Mouse (Mus musculus) MEL (cell line): ENCODE data around the gene Herpud1. TPM values are rescaled to one million over a fixed set of nuclear protein-coding genes. Genes with fewer than 3 reads are reported as not detected.

Experiments used
- DNase-seq: peaks from one replicate; pipeline ENCODE4 v3.0.0; 2011; ENCODE audit warnings: low read depth, low spot score
- H3K27ac ChIP-seq: 2 replicates; pipeline ENCODE4 v1.5.1; 2012; ENCODE audit warnings: low read depth, mild to moderate bottlenecking, control low read depth, low read length, moderate library complexity; ENCODE audit not compliant: control insufficient read depth
- H3K27me3 ChIP-seq, 2 experiments: fragments of 150-350 bp in 1 of 2; sonication (generic) in 1 of 2; 2 replicates each; pipeline ENCODE4 v1.6.1; 2012; ENCODE audit warnings: low read length in 2 of 2, mild to moderate bottlenecking in 2 of 2, improper control_type of control experiment in 1 of 2, moderate library complexity in 1 of 2; ENCODE audit not compliant: insufficient read depth in 2 of 2, control insufficient read depth in 1 of 2
- H3K36me3 ChIP-seq, 2 experiments: 2 replicates each; pipeline ENCODE4 v1.6.1; 2012 to 2014; ENCODE audit warnings: low read length in 2 of 2, improper control_type of control experiment in 1 of 2, inconsistent platforms in 1 of 2, mild to moderate bottlenecking in 1 of 2; ENCODE audit not compliant: insufficient read depth in 2 of 2, control insufficient read depth in 1 of 2
- H3K4me1 ChIP-seq, 2 experiments: fragments of 150-350 bp in 1 of 2; sonication (generic) in 1 of 2; 2 replicates each; pipeline ENCODE4 v1.6.1; 2012; ENCODE audit warnings: low read length in 2 of 2, improper control_type of control experiment in 1 of 2, mild to moderate bottlenecking in 1 of 2; ENCODE audit not compliant: insufficient read depth in 2 of 2, control insufficient read depth in 1 of 2
- H3K4me3 ChIP-seq, 2 experiments: fragments of 150-350 bp in 1 of 2; sonication (generic) in 1 of 2; 2 replicates each; pipeline ENCODE4 v1.5.1; 2012; ENCODE audit warnings: low read depth in 2 of 2, low read length in 2 of 2, mild to moderate bottlenecking in 2 of 2, moderate library complexity in 2 of 2, control low read depth in 1 of 2, improper control_type of control experiment in 1 of 2; ENCODE audit not compliant: control insufficient read depth in 1 of 2, insufficient read depth in 1 of 2
- H3K79me2 ChIP-seq: 2 replicates; pipeline ENCODE4 v1.6.1; 2012; ENCODE audit warnings: mild to moderate bottlenecking, low read length, moderate library complexity; ENCODE audit not compliant: control insufficient read depth, poor library complexity, insufficient read depth
- H3K9ac ChIP-seq: 2 replicates; pipeline ENCODE4 v1.6.1; 2012; ENCODE audit warnings: low read depth, mild to moderate bottlenecking, control low read depth, low read length, moderate library complexity; ENCODE audit not compliant: control insufficient read depth, poor library complexity, severe bottlenecking
- H3K9me3 ChIP-seq: fragments of 150-350 bp; sonication (generic); replicated peaks from 2 replicates; pipeline ENCODE4 v1.6.1; 2012; ENCODE audit warnings: mild to moderate bottlenecking, low read length, improper control_type of control experiment, moderate library complexity; ENCODE audit not compliant: insufficient read depth
- BHLHE40 ChIP-seq: IDR thresholded peaks from 2 replicates; pipeline ENCODE4 v1.6.1; 2012; ENCODE audit warnings: low read depth, mild to moderate bottlenecking, inconsistent platforms, low read length, improper control_type of control experiment, borderline replicate concordance
- CHD1 ChIP-seq: IDR thresholded peaks from 2 replicates; pipeline ENCODE4 v1.6.1; 2012; ENCODE audit warnings: low read depth, mild to moderate bottlenecking, inconsistent platforms, low read length, improper control_type of control experiment
- CTCF ChIP-seq, 3 experiments: IDR thresholded peaks in 2 of 3; conservative IDR thresholded peaks in 1 of 3; 2 replicates each; pipeline ENCODE4 v1.5.1; 2011 to 2012; ENCODE audit warnings: low read length in 3 of 3, low read depth in 2 of 3, mild to moderate bottlenecking in 2 of 3, improper control_type of control experiment in 1 of 3, inconsistent platforms in 1 of 3, mixed read lengths in 1 of 3, moderate library complexity in 1 of 3; ENCODE audit not compliant: control insufficient read depth in 1 of 3, insufficient read depth in 1 of 3, poor library complexity in 1 of 3, severe bottlenecking in 1 of 3
- E2F4 ChIP-seq: IDR thresholded peaks from 2 replicates; pipeline ENCODE4 v1.6.1; 2011; ENCODE audit warnings: low read depth, low read length, improper control_type of control experiment, borderline replicate concordance
- ELF1 ChIP-seq: IDR thresholded peaks from 2 replicates; pipeline ENCODE4 v1.6.1; 2014; ENCODE audit warnings: low read depth, mild to moderate bottlenecking, inconsistent platforms, low read length, improper control_type of control experiment, moderate library complexity
- EP300 ChIP-seq, 2 experiments: IDR thresholded peaks; 2 replicates each; pipeline ENCODE4 v1.6.1; 2011; ENCODE audit warnings: improper control_type of control experiment in 2 of 2, low read length in 2 of 2, low read depth in 1 of 2, mild to moderate bottlenecking in 1 of 2
- ETS1 ChIP-seq: IDR thresholded peaks from 2 replicates; pipeline ENCODE4 v1.6.1; 2012; ENCODE audit warnings: low read depth, mild to moderate bottlenecking, inconsistent platforms, low read length, improper control_type of control experiment, moderate library complexity
- GATA1 ChIP-seq: IDR thresholded peaks from 2 replicates; pipeline ENCODE4 v1.6.1; 2011; ENCODE audit warnings: low read depth, low read length, improper control_type of control experiment
- HCFC1 ChIP-seq: IDR thresholded peaks from 2 replicates; pipeline ENCODE4 v1.6.1; 2012; ENCODE audit warnings: low read depth, mild to moderate bottlenecking, inconsistent platforms, low read length, improper control_type of control experiment, moderate library complexity
- MAX ChIP-seq: IDR thresholded peaks from 2 replicates; pipeline ENCODE4 v1.6.1; 2011; ENCODE audit warnings: low read length, improper control_type of control experiment
- MAZ ChIP-seq: IDR thresholded peaks from 2 replicates; pipeline ENCODE4 v1.6.1; 2012; ENCODE audit warnings: low read depth, mild to moderate bottlenecking, inconsistent platforms, low read length, improper control_type of control experiment
- MEF2A ChIP-seq: IDR thresholded peaks from 2 replicates; pipeline ENCODE4 v1.6.1; 2014; ENCODE audit warnings: low read depth, mild to moderate bottlenecking, inconsistent platforms, low read length, improper control_type of control experiment; ENCODE audit not compliant: poor library complexity, insufficient replicate concordance, severe bottlenecking; ENCODE audit errors: extremely low read depth
- MXI1 ChIP-seq: IDR thresholded peaks from 2 replicates; pipeline ENCODE4 v1.6.1; 2011; ENCODE audit warnings: mild to moderate bottlenecking, low read depth, low read length, improper control_type of control experiment
- MYC ChIP-seq: IDR thresholded peaks from 2 replicates; pipeline ENCODE4 v1.6.1; 2011; ENCODE audit warnings: low read depth, mild to moderate bottlenecking, low read length, improper control_type of control experiment, moderate library complexity
- NRF1 ChIP-seq: IDR thresholded peaks from 2 replicates; pipeline ENCODE4 v1.6.1; 2014; ENCODE audit warnings: low read depth, mild to moderate bottlenecking, inconsistent platforms, low read length, improper control_type of control experiment, moderate library complexity; ENCODE audit not compliant: poor library complexity, insufficient read depth, severe bottlenecking
- POLR2A ChIP-seq, 2 experiments: IDR thresholded peaks; 2 replicates each; pipeline ENCODE4 v1.6.1; 2011 to 2012; ENCODE audit warnings: low read length in 2 of 2, mild to moderate bottlenecking in 2 of 2, control low read depth in 1 of 2, improper control_type of control experiment in 1 of 2, low read depth in 1 of 2, moderate library complexity in 1 of 2; ENCODE audit not compliant: control insufficient read depth in 1 of 2, insufficient read depth in 1 of 2, poor library complexity in 1 of 2
- POLR2AphosphoS2 ChIP-seq: IDR thresholded peaks from 2 replicates; pipeline ENCODE4 v1.6.1; 2011; ENCODE audit warnings: low read length, improper control_type of control experiment
- POLR2AphosphoS5 ChIP-seq: IDR thresholded peaks from 2 replicates; pipeline ENCODE4 v1.6.1; 2012; ENCODE audit warnings: low read depth, borderline replicate concordance, mild to moderate bottlenecking, inconsistent platforms, low read length, moderate library complexity, mixed read lengths
- RAD21 ChIP-seq: IDR thresholded peaks from 2 replicates; pipeline ENCODE4 v1.6.1; 2011; ENCODE audit warnings: mild to moderate bottlenecking, low read depth, low read length, improper control_type of control experiment
- SIN3A ChIP-seq: IDR thresholded peaks from 2 replicates; pipeline ENCODE4 v1.6.1; 2012; ENCODE audit warnings: low read length, improper control_type of control experiment, inconsistent platforms
- SMC3 ChIP-seq: IDR thresholded peaks from 2 replicates; pipeline ENCODE4 v1.6.1; 2011; ENCODE audit warnings: low read depth, low read length, improper control_type of control experiment
- UBTF ChIP-seq: IDR thresholded peaks from 2 replicates; pipeline ENCODE4 v1.6.1; 2012; ENCODE audit warnings: low read depth, mild to moderate bottlenecking, inconsistent platforms, low read length, improper control_type of control experiment, moderate library complexity, borderline replicate concordance; ENCODE audit not compliant: insufficient read depth
- USF1 ChIP-seq: IDR thresholded peaks from 2 replicates; pipeline ENCODE4 v1.6.1; 2014; ENCODE audit warnings: low read depth, mild to moderate bottlenecking, inconsistent platforms, low read length, improper control_type of control experiment, moderate library complexity
- USF2 ChIP-seq, 2 experiments: IDR thresholded peaks; 2 replicates each; pipeline ENCODE4 v1.6.1; 2011 to 2012; ENCODE audit warnings: improper control_type of control experiment in 2 of 2, low read length in 2 of 2, borderline replicate concordance in 1 of 2, inconsistent platforms in 1 of 2, low read depth in 1 of 2, mild to moderate bottlenecking in 1 of 2; ENCODE audit not compliant: insufficient read depth in 1 of 2
- ZKSCAN1 ChIP-seq: IDR thresholded peaks from 2 replicates; pipeline ENCODE4 v1.6.1; 2012; ENCODE audit warnings: low read depth, mild to moderate bottlenecking, inconsistent platforms, low read length, improper control_type of control experiment, moderate library complexity
- ZNF384 ChIP-seq: IDR thresholded peaks from 2 replicates; pipeline ENCODE4 v1.6.1; 2012; ENCODE audit warnings: low read depth, mild to moderate bottlenecking, inconsistent platforms, low read length, improper control_type of control experiment
- polyA plus RNA-seq, 2 experiments: library from polyadenylated mRNA; stranded (reverse) in 1 of 2; unstranded in 1 of 2; fragments of >175 nt in 1 of 2; fragments of >200 nt in 1 of 2; gene quantifications; 2 replicates each; pipeline versions ENCODE4 v1.2.1 to v1.2.4; 2012; ENCODE audit warnings: low replicate concordance in 2 of 2, low read depth in 1 of 2; ENCODE audit not compliant: insufficient read length in 2 of 2, insufficient read depth in 1 of 2, missing spikeins in 1 of 2
- total RNA-seq: library from RNA; depleted of rRNA; stranded (reverse); fragments of 300-350 nt; gene quantifications from 2 replicates; pipeline ENCODE4 v1.2.3, GENCODE M21; 2012

The Herpud1 gene
- total and polyA plus RNA-seq, 3 experiments, result 66.1 to 66.9 TPM; not detected in 1

DNA sequence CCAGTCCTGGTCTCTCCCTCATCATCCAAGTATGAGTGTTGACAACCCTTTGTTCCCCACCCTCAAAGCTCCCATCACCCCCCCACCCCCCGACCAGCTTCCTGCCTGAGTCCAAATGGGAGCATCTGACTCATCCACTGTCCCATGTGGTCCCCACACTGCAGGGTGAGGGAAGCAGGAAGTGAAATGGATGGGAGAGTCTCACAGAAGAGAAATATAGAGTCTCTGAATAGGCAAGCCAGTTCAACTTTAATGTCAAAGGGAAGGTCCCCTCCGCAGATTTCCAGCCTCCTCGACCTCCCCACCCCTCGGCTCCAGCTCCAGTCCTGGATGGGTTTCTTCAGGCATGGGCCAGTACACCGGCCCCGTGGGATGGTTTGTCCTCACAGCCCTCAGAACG, 43.1 kb downstream of the Herpud1 start:
- no peak overlapping the region for H3K9ac ChIP-seq
- peaks cover 12 to 17% of the 10 kb centered on the region in 2 experiments for H3K27me3 ChIP-seq
- no peak overlapping the region for H3K4me3 ChIP-seq
- no peaks in the 10 kb centered on the region for H3K4me1 ChIP-seq
- H3K27ac ChIP-seq, result no peak overlapping the region
- no peaks in the 10 kb centered on the region for H3K79me2 ChIP-seq
- DNase-seq, result no peak
- peaks cover 0 to 3% of the 10 kb centered on the region in 2 experiments; a peak in 1 of 4 replicates for H3K36me3 ChIP-seq
- TF ChIP-seq ELF1, result no peak
- TF ChIP-seq NRF1, result no peak
- no peak for TF ChIP-seq MAZ
- TF ChIP-seq EP300 (IDR thresholded peaks at IDR 0.05; ENCODE audit: low read depth in 1 of 2, low read length in 2 of 2), result no peak
- no peak for TF ChIP-seq GATA1
- no peak for TF ChIP-seq ETS1
- no peak for TF ChIP-seq HCFC1
- no peak for TF ChIP-seq MAX
- TF ChIP-seq SIN3A, result no peak
- TF ChIP-seq MXI1, result no peak
- TF ChIP-seq ZKSCAN1, result no peak
- TF ChIP-seq POLR2AphosphoS2, result no peak
- TF ChIP-seq E2F4, result no peak
- no peak for TF ChIP-seq BHLHE40
- no peak for TF ChIP-seq USF2 (IDR thresholded peaks at IDR 0.05; ENCODE audit: borderline replicate concordance in 1 of 2, insufficient read depth in 1 of 2, low read depth in 1 of 2, low read length in 2 of 2)
- TF ChIP-seq RAD21, result no peak
- TF ChIP-seq CTCF (IDR thresholded peaks at IDR 0.05 in 2 of 3, conservative IDR thresholded peaks at IDR 0.05 in 1 of 3; ENCODE audit: control insufficient read depth in 1 of 3, insufficient read depth in 1 of 3, low read depth in 2 of 3, low read length in 3 of 3, poor library complexity in 1 of 3, severe bottlenecking in 1 of 3), result no peak
- no peak for TF ChIP-seq SMC3
- TF ChIP-seq USF1, result no peak
- TF ChIP-seq CHD1, result no peak
- H3K9me3 ChIP-seq, result no peaks in the 10 kb centered on the region

DNA sequence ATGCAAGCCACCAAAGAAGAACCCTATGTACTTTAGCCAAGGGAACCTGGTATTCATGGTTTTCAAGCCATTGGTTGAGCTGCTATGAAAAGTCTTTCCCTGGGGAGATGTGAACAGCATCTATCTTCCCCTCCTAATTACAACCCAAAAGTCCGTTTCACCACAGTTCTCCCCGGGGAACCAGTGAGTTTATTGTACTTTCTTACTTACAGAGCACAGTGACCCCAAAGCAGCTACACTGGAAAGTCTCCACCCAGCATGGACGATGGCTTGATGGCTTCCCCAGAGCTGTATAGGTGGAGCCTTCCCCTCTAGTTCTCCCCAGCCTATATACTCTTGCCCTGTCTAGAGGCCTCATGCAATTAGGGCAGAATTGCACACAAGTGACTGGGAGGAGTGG, 46.0 kb downstream of the Herpud1 start:
- Histone ChIP-seq H3K36me3 (no peaks in the 10 kb centered on the region), H3K27ac (no peak overlapping the region), H3K4me1 (no peaks in the 10 kb centered on the region), H3K9ac (no peak overlapping the region), H3K4me3 (no peak overlapping the region), H3K27me3 (peaks cover 19 to 24% of the 10 kb centered on the region in 2 experiments), H3K9me3 (no peaks in the 10 kb centered on the region), H3K79me2 (no peaks in the 10 kb centered on the region)
- TF ChIP-seq UBTF, result no peak
- TF ChIP-seq MEF2A, result no peak
- no peak for TF ChIP-seq MYC
- TF ChIP-seq POLR2A (IDR thresholded peaks at IDR 0.05; ENCODE audit: control insufficient read depth in 1 of 2, insufficient read depth in 1 of 2, low read depth in 1 of 2, low read length in 2 of 2, poor library complexity in 1 of 2), result no peak
- TF ChIP-seq POLR2AphosphoS5, result no peak
- TF ChIP-seq ZNF384, result no peak
- no peak for TF ChIP-seq MXI1
- no peak for DNase-seq
